Mouse (Mus musculus) A20 (cell line): ENCODE measurements around the gene Cfap58.
A peak's percentile ranks its signal among the peaks of the same experiment; 100 is the strongest.

ENCODE experiments used
- DNase-seq: peaks from one replicate; pipeline ENCODE4 v3.0.0-alpha.2; 2011; ENCODE audit warnings: low read depth, low spot score

Cfap58 gene

DNA sequence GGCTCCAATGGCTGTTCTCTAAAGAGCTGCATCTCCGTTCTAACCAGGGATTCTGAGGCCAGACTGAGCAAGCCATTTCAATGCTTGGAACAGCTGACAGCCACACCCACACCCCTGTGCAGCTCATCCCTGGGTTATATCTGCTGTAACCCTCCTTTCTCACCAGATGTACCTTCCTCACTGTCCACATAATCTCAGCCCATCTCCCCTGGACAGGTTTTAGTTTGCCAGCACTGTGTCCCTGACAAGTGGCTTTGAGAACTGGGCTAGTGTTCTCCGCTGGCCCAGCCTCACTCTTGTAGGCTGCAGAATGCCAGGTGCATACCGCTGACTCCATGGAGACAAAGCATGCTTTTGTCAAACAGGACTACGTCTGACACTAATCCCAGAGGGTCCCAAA lies 20.1 kb upstream of the Cfap58 start:
- DNase-seq: peak; percentile 24

DNA sequence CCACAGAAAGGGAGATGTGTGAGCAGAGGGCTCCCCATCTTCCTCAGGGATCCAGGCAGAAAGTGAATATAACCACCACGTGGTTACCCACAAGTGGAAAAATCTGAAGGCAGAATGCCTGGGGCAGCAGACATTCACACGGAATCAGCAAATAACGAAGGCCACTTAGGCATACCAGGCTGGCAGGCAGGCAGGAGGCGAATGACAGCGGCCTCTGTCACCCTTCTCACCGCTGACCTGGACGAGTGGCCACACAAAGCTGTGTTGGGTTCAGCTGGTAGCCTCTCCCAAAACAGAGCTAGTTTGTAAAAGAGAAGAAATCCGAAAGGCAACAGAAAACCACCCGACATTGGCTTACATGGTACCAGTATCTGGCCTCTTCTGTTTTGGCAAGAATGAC lies 19.5 kb upstream of the Cfap58 start:
- no peak for DNase-seq

DNA sequence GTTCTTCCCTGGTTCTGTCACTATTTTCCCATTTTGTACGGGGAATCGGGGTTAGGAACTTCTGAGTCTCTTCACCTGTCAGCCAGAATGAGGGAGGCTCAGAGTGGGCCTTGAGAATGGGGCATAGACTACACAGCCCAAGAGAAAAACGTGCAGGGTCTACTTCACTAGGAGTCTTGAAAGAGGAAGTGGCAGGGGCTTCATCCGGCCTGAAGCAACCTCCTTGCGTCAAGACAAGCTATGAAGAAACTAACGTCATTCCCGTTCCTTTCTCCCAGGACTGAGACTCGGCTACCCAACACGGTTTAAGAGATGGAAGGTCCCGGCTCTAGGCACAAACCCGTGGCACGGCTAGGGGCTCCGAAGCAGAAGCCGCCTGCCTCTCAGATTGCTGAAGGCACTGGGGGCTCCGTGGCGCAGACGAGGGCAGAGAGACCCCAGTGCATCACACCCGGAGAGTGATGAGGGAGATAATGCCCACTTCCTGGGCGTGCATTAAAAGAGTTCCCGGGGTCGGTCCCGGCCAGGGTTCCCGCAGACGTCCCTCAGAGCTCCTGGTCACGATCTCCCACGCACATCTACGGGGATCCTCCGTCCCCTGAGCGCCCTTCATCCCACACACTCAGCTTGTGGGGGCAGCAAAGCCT lies 18.9 kb upstream of the Cfap58 start:
- peak; percentile 89 for DNase-seq

DNA sequence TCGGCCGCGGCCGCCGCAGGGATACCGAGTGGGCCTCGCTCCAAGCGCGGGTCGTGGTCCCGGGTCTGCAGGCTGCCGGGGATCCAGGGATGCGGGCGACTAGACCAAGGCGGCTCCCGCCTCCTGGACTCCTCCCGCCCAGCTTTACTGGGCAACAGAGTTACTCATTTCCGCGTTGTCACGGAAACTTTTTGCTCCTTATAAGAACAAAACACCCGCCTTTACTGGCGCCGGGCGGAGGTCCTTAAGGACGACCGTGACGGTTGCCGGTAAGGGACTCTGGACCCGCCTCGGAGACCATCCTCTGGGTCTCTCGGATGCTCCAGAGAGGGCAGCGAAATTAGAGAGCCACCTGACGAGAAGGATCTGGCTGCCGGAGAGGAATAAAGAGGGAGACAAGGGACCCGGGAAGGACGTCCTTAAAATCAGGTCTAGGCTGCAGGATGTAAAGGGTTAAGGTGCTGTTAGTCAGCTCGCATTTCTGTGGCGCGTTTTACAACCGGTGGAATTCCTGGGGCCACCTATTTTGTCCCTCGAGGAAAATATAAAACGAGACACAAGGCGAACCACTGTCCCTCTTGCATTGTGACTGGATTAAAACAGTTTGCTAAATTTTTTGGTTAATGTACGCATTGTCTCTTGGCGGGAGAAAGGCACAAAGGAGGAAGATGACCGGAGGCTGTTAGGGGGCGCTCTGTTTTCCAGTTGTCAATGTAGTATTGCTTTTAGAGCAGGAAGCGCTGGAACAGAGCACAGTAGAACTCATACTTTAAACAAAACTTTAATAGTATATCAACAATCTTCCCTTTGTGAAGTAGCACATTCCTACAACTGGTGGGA lies 18.1 kb upstream of the Cfap58 start, which contains the start of the genes Cfap43 and Itprip:
Cfap43 (minus strand) TSS at position 162 of the 840 bp plus-strand sequence.
Itprip (minus strand) TSS at position 174 of the 840 bp plus-strand sequence.
- DNase-seq: peak; percentile 94

DNA sequence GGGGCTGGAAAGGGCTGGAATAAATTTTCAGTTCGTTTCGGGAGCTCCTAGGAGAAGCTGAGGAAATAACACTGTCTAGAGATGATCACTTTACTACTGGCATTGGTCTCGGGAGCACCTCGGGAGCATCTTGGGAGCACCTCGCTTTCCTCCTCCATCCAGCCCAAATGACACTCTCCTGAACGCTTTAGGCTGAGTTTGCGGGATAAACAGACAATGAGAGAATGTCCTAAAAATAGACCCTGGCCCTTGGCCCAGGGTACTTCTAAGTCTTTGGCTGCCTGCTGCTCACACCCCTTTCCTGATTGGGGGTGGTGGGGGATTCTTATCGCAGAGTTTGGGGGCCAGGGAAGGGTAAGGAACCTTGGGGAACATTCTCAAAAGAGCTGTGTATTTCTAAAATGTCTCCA lies 17.5 kb upstream of the Cfap58 start:
- DNase-seq: no peak

DNA sequence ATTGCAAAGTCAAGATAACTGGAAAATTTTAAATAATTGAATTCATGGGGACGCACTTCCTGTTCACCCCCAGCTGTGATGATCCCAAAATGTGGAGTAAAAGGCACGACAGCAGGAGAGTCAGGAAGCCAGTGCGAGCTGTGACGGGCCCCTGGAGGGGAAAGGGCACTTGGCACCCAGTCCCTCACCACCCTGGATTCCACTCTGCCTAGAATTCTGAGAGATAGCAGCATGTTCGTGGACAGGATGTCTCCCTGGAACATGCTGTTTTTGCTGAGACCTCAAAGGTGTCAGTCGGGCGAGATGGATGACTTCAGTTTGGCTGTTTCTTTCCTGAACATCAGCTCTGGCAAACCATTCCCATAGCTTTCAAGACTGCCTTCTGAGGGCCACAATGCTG lies 11.7 kb upstream of the Cfap58 start:
- no peak for DNase-seq

DNA sequence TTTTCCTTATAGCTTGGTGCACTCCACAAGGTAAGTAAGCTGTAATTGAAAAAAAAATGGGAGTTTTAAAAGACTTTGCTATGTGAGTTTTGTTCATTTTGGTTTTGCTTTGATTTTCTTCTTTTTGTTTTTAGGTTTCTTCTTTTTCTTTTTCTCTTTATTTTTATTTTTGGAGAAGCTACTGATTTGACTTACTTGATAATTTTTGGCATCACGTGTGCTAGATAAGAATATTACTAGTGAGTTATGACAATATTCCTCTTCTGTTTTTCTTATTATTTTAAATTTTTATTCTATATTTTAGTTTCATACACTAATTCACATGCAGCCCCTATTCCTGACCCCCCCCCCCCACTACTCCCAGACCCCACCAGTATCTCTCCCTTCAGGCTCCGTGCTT lies 10.4 kb upstream of the Cfap58 start:
- DNase-seq: no peak

DNA sequence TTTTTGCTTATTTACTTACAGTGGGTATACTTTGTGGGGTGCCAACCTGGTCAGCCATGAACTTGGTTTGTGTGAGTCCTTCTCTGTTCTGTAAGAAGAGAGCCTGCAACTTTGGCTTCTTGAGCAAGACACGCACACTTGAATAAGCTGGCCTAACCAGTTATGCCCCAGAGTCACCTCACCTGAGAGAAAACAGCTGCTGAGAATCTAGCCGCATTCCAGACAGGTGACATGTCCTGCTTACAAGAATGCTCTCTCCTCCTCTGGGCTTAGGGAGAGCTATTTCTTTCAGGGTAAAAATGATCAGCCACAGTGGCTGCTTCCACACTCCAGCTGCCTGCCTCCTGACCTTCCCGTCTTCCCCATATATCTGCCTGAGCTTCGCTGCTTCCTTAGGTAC lies 8.4 kb upstream of the Cfap58 start:
- no peak for DNase-seq

DNA sequence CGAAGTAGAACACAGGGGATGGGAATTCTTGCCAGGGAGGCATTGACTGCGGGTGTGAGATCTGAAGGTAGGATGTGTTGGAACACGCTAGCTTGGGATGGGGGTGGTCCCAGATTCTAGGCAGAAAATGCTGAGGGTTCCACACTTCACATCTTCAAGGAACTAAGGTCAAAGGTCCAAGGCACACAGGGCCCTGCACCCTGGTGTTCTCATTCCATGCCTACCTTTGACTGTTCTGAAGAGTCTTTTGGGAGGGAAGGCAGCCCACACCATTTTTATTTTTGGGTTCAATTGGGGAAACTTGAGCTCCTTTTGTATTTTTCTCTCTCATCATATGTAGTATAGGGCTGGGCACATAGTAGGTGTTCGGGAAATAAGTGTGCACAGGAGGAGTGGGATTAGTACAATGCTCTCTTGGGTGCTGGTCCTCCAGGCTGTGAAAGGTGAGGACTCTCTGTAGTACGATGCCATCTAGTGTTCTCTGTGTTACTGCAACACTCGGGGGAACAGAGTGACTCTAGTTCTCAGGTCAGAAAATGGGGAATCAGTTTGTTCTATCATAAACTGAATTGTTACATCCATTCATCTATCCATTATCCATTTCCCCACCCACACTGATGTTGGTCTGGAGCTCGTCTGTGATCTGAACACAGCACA lies 5.4 kb upstream of the Cfap58 start:
- peak; percentile 76 for DNase-seq

DNA sequence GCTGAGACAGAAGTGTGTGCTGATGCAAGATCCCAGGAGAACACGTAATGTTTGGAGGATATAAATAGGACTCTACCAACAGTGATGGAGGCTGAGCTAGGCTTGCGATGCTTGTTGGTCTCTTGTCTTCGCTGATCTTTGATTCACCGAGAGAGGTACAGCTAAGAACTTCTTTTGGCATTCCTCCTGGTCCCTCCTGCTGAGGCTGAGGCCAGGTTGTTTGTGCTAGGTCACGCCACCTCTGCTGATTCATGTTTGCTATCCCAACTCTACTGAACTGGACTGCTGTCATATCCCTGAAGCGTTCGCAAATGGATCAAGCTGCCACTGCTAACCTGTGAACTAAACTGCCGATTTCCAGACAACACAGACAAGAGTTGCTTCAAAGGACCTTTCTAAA lies 3.3 kb upstream of the Cfap58 start:
- no peak for DNase-seq

DNA sequence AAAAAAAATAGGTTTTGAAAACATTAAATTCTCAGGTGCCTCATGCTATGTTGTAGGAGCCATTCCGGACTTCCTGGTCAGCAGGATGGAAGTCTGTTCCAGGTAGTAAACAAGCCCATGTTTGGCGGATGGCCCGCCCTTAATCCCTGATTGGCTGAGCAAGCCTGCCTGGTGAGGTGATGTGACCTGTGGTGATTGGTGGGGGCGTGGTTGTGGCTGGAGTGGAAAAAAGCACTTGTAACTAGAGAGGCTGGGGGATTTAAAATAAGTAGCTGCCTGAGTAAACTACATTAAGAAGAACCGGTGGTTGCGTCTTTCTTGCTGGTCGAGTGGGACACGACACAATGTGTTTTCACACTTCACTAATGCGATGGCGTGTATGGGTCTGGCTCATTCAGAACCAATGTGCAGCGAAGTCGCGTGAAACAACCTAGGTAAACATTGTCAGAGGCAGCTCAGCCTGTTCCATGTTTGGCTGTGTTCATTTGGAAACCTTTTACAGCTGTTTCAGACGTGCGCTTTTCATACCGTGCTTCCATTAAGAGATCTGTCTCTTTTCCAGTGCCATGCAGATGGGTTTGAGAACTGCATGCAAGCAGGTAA lies 2.7 kb upstream of the Cfap58 start:
- DNase-seq: peak; percentile 81

DNA sequence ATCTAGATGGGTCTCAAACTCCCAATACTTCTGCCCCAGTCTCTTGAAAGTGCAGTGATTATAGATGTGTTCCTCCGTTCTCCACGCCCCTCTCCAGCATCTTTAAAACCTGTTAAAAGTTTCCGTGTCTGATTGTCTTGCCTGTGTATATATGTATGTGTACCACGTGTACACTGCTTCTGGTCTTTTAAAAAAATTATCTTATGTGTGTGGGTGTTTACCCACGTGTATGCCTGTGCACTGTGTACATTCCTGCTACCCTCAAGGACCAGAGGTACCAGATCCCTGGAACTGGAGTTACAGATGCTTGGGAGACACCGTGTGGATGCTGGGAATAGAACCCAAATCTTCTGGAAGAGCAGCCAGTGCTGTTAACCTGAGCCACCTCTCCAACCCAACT lies 1.9 kb upstream of the Cfap58 start:
- DNase-seq: peak; percentile 66

DNA sequence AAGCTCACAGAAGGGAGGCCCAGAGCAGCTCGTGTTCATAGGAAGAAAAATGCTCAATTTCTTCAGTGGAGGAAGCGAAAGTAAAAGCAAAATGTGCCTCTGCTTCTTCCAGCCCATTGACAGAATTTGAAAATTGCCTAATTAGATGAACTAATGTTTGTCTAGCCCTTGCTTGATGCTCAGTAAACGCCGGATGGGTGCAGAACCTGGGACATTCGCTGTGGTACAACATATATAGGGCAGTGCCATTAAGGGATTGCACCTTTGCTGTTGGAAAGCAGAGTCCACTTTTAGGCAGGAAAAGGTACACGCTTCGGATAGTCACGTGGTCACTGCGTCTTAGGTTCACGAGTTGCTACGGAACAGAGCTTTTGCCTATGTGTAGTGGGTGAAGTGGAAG lies 985 bp upstream of the Cfap58 start:
- DNase-seq: peak; percentile 87

DNA sequence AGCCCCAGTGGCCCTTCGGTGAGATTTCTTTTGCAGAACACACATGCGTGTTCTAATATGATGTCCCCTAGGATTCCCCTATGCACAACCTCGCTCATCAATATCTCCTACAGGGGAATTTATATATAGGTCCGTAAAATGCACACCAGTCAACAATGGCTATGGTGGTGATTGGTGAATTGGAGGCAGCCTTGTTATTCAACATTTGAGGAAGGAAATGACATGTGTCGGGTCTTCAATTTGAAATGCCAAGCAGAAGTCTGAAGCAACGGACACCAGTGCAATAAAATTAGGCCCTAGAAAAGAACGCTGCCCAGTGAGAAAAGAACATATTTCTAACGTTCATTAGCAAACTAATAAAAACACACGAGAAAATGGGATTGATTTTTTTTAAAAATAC lies 537 bp upstream of the Cfap58 start:
- DNase-seq: no peak

DNA sequence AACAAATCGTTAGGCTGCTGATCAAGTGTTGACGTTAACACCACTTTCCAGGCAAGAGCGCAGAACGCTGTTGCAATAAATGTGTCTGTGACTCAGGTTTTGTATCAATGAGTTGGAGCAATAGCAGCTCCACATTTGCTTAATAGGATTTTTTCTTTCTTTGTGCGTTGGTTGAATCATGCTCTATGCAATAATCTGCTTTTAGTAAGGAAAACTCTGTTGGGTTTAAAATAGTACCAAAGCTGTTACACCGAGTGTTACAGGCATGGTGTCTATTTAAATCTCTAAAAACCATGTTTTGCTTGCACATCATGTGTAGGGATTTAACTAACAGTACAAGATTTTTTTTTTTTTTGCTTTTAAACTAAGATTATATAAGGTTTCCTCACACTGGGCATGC lies 1.9 kb downstream of the Cfap58 start:
- no peak for DNase-seq

DNA sequence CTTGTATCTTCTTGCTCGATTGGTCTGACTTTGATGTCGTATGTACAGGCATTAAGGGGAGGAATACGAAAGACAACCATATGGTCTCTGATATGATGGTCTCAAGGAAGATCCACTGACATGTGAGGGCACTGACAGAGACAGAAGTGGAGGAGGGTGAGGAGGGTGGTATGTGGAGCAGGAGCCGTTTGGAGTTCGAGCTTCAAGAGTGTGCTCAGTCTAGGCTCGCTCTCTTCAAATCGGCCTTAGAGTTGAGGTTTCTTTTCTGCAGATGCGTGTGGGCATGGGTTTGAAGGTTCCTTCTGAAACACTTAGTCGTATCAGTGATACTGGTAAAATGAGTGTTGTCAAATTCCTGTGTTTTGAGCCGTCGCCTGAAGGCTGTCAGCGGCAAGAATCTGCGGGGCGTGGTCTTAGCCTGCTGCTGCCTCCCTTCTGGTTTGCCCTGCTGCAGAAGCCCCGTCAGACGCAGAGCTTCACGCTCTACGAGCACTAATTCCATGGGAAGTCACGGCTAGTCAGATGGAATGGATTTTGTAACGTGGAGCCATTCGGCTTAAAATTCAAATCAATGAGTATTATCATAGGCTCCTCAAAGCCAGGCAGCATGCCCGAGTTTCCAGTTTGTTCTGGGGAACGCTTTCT lies 9.5 kb downstream of the Cfap58 start:
- DNase-seq: no peak

DNA sequence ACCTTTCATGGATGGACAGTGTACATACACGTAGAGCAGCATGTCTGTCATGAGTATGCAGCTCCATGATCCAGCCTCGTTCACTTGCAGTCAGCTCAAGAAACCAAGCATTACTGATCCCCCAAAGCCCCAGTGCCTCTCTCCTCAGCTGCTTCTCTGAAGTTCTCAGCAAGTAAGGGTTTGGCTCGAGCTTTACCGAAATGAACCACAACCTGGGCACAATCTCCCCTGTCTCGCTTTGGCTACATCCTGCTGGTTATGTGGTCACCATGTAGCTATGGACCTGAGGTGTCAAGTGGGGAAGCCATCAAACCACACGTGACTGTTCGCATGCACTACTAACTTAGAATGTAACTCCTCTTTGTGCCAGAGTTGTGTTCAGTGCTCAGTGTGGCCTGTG lies 13.5 kb downstream of the Cfap58 start:
- DNase-seq: no peak

DNA sequence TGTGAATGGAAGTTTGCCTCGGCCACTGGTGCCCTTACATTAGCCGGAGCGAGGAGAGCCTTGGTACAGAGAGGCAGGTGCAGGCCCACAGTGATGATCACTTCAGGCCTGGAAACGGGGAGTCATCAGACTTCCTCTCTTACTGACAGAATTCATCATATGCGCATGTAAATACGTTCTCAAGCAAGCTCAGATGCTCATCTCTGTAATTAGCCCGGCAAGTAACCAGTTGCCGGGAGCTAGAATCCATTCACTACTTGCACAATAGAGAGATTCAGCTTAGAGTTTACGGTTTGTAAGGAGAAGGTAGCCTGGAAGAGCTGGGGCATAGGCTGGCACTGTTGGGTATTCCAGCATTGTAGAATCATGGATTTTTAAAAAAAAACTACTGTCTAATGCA lies 15.7 kb downstream of the Cfap58 start:
- DNase-seq: no peak

DNA sequence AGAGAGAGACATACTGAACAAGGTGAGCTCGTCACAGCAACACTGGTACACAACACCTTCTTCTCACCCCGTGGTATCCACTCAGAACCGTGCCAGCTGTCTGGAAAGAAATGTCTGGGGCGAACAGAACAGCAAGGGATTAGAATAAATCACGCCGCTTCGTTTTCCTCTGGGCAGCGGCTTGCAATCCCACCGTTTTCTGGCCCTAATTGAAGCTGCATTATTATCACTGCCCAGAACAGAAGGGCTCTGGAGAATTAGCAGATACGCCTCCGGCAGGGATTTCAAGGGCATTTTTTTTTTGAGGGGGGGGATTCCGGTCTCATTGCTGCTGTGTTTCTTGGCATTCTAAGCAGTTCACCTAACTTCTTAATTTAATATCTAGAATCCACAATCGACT lies 20.7 kb downstream of the Cfap58 start:
- DNase-seq: no peak

DNA sequence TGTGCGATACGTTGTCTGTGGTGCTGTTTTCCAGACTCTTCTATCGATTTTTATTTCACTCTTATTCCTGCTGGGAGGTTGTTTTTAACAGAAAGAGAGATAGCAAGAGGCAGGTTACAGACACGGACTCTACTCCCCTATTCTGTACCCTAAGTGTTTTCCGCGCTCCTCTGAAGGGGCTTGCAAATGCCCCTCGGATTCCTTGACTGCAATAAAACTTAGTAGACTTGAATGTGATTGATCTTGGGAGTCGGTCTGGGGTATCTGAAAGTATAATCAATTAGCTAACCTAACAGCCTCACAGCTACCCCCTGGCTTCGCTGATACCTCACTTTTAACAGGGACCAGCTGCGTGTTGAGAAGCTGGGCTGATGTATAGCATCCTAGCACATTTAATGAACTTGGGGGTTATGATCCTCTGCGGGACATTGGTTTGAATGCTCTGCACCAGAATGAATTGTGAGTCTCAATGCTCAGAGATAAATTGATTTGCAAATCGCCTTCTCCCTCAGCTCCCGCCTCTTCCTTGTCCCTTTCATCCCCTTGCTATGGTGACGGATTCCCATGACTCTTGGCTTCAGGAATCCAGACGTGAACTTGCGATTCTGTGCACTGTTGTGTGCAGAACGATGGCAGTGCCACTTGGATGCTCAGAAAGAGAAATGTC lies 31.7 kb downstream of the Cfap58 start:
- no peak for DNase-seq

DNA sequence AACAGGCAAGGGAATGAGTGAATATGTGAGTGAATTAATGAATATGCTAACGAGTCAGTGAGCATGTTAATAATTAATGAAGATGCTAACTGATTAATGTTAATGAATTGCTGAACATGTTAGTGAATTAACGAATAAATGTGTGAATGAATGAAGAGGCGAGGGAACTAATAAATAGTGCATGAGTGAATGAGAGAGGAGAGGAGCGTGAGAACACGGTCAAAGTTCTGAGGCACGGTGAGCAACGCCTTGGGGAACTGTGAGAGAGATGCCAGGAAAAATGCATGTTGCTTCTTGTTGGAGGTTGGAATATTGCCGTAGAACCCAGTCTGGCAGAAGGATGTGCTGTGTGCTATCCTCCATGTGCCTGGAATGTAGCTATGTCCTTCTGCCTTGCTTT lies 33.6 kb downstream of the Cfap58 start:
- DNase-seq: no peak
